Mouse (Mus musculus) lung, postnatal 14 days (tissue): ENCODE results near the gene A630073D07Rik.
"Not testable (repeated sequence)": the region's sequence is repeated elsewhere in the genome, so short reads cannot be mapped to it uniquely, and the experiment has no call there.

Source experiments
- DNase-seq: peaks from one replicate; pipeline ENCODE4 v3.0.0; 2021

The A630073D07Rik gene

DNA sequence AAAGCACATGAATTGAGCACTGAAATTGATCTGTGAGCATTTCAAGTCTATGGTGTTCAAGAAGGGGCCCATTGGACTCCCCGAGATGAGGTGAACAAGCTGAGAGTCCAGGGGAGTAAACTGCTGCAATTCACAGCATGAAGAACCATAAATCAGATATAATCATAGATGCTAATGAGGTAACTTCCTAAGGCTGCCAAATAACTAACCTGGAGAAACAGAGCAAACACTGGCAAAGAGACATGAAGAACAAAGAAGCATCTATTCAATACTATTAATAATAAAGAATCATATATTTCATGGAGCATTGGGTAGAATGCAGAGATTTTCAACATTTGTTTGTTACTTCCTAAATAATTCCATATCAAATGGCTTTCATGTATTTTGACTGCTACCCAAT lies at the start of gene A630073D07Rik:
Gene A630073D07Rik, minus strand, starts transcription at position 101 of the 400 bp plus-strand sequence.
- DNase-seq = no peak

DNA sequence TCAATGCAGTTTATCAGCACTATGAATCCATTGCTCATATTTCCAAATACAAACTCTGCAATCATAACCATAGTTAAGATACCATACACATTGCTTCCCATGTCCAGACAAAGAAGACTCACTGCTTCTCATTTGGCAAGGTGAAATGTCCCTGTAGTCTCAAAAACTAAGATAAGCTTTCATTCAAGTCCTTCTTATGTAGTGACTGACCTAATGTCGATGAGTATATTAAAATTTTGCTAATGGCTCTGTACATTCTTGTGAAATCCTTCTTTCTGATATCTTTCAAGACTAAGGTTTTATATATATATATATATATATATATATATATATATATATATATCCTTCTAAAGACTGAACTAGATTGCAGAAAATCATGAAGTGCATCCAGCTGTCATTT lies 49.6 kb upstream of the A630073D07Rik start, which contains the start of gene Tas2r121:
Gene Tas2r121, minus strand, starts transcription at position 101 of the 400 bp plus-strand sequence.
- no peak for DNase-seq

- DNase-seq = not testable (repeated sequence)
These were observed 40.3 kb upstream of the A630073D07Rik start for GRCm38 (mm10) chr6:132691596-132691995.

GRCm38 (mm10) chr6:132656653-132657052 lies 5.3 kb upstream of the A630073D07Rik start, which contains the start of gene Tas2r120:
Gene Tas2r120, plus strand, starts transcription at chr6:132656953.
- DNase-seq = no peak

- no peak for DNase-seq
These were observed 1.9 kb downstream of the A630073D07Rik start for GRCm38 (mm10) chr6:132649399-132649798.

- DNase-seq = not testable (repeated sequence)
These were observed 55.7 kb downstream of the A630073D07Rik start, which contains the start of gene Prp2 for GRCm38 (mm10) chr6:132595613-132596012. Gene Prp2, plus strand, starts transcription at chr6:132595913.
